Mouse (Mus musculus) limb, embryonic 14.5 days (tissue): ENCODE measurements around the gene Tmem131. TPM values are rescaled to one million over a fixed set of nuclear protein-coding genes. Genes with fewer than 3 reads are reported as not detected.

ENCODE experiments used
- ATAC-seq: fragments of 200-750 bp; cut with Nextera tagmentation; 2 replicates; pipeline ENCODE4 v1.8.0; 2017; ENCODE audit warnings: low read depth, moderate number of reproducible peaks, moderate TSS enrichment; ENCODE audit not compliant: low FRiP score
- DNase-seq: peaks from one replicate; pipeline ENCODE4 v3.0.0-alpha.2; 2015; ENCODE audit warnings: low spot score
- H3K27ac ChIP-seq: fragments of 300-500 bp; sonication (generic); replicated peaks from 2 replicates; pipeline ENCODE4 v1.5.1; 2014; ENCODE audit warnings: low read depth, mild to moderate bottlenecking, low read length, moderate library complexity, mixed read lengths
- H3K27me3 ChIP-seq: fragments of 300-500 bp; sonication (generic); 2 replicates; pipeline ENCODE4 v1.6.1; 2014; ENCODE audit warnings: low read length, mixed read lengths; ENCODE audit not compliant: control insufficient read depth, insufficient read depth
- H3K36me3 ChIP-seq: fragments of 300-500 bp; sonication (generic); 2 replicates; pipeline ENCODE4 v1.6.1; 2014; ENCODE audit warnings: mild to moderate bottlenecking, low read length, moderate library complexity, mixed read lengths; ENCODE audit not compliant: control insufficient read depth, insufficient read depth
- H3K4me1 ChIP-seq: fragments of 300-500 bp; sonication (generic); 2 replicates; pipeline ENCODE4 v1.6.1; 2014; ENCODE audit warnings: antibody characterized with exemption, low read length, mixed read lengths; ENCODE audit not compliant: control insufficient read depth, insufficient read depth
- H3K4me2 ChIP-seq: fragments of 300-500 bp; sonication (generic); replicated peaks from 2 replicates; pipeline ENCODE4 v1.6.1; 2014; ENCODE audit warnings: low read depth, mild to moderate bottlenecking, low read length, moderate library complexity; ENCODE audit not compliant: severe bottlenecking
- H3K4me3 ChIP-seq: fragments of 300-500 bp; sonication (generic); replicated peaks from 2 replicates; pipeline ENCODE4 v1.5.1; 2014; ENCODE audit warnings: low read length
- H3K9ac ChIP-seq: fragments of 300-500 bp; sonication (generic); 2 replicates; pipeline ENCODE4 v1.6.1; 2014; ENCODE audit warnings: mild to moderate bottlenecking, low read depth, low read length, moderate library complexity; ENCODE audit not compliant: severe bottlenecking
- H3K9me3 ChIP-seq: fragments of 300-500 bp; sonication (generic); 2 replicates; pipeline ENCODE4 v1.6.1; 2016; ENCODE audit warnings: low read length; ENCODE audit not compliant: control insufficient read depth
- POLR2A ChIP-seq: fragments of 200-500 bp; IDR thresholded peaks from 2 replicates; pipeline ENCODE4 v1.8.0; 2012; ENCODE audit warnings: inconsistent platforms, mild to moderate bottlenecking, moderate library complexity, borderline replicate concordance; ENCODE audit not compliant: insufficient read depth, insufficient read length; ENCODE audit errors: extremely low read depth
- WGBS: fragments of 180-500 bp; shearing (Covaris S2); extraction: QIAGEN DNeasy Blood & Tissue Kit; methylation state at CpG from one replicate; pipeline ENCODE4 v1.1.7; 2014; 5-methylcytosine and 5-hydroxymethylcytosine counted together
- polyA plus RNA-seq, 2 experiments: library from polyadenylated mRNA; depleted of rRNA in 1 of 2; stranded (reverse) in 1 of 2; unstranded in 1 of 2; fragments of >200 nt; fragmentation: Nextera tagmentation in 1 of 2; extraction: Ambion mirVana in 1 of 2; gene quantifications; 2 replicates each; pipeline versions ENCODE4 v1.2.1 to v1.2.3; 2012 to 2014

Tmem131 gene
- polyA plus RNA-seq (2012; rRNA removed) (42.3 and 45.5 TPM in 2 replicates), polyA plus RNA-seq (2014; fragmentation: Nextera tagmentation; extraction: Ambion mirVana) (22.5 and 23.1 TPM in 2 replicates)

- Histone ChIP-seq H3K36me3 (no peaks in the 10 kb centered on the region), H3K4me2 (no peak within 1 kb of the TSS), H3K4me3 (no peak within 1 kb of the TSS), H3K27me3 (no peaks in the 10 kb centered on the region), H3K9ac (no peak within 1 kb of the TSS), H3K4me1 (no peaks in the 10 kb centered on the region), H3K9me3 (no peaks in the 10 kb centered on the region), H3K27ac (no peak within 1 kb of the TSS)
- DNase-seq (no peak), ATAC-seq (no peak)
- WGBS, result 76% methylated on average over 5 of the region's 5 CpGs
- no peak for TF ChIP-seq POLR2A
Observed at GRCm38 (mm10) chr1:36943653-36944052, at the start of gene Tmem131. Gene Tmem131 (minus strand): TSS chr1:36943666.

- H3K9me3 ChIP-seq, result no peaks in the 10 kb centered on the region
- peaks cover 3% of the 10 kb centered on the region; the same call in 1 of the 2 replicates for H3K4me1 ChIP-seq
- H3K27ac ChIP-seq, result no peak overlapping the region
- ATAC-seq (no peak), DNase-seq (no peak)
- TF ChIP-seq POLR2A, result no peak
- H3K9ac ChIP-seq, result no peak overlapping the region
- no peak overlapping the region for H3K4me2 ChIP-seq
- 63% methylated on average over 6 of the region's 6 CpGs for WGBS
- no peaks in the 10 kb centered on the region for H3K36me3 ChIP-seq
- no peak overlapping the region for H3K4me3 ChIP-seq
- no peaks in the 10 kb centered on the region for H3K27me3 ChIP-seq
Observed at GRCm38 (mm10) chr1:36988561-36988960, 45.1 kb upstream of the Tmem131 start.

DNA sequence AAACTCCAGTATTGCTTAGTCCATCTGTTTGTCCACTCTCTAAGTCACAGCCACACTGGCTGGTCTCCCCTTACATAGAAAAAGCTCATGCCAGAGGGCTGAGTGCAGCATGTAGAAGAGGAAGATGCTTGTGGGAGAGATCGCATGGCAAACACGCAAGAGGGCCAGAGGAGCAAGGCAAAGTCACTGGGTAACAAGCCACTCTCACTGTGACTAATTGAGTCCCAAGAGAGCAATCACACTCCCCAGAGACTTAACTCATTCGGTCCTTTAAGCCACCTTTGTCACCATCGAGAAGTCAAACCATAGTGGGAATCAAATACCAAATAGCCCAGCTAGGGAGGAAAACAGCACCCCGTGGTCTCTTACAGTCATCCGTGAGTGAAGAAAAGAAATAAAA, 44.7 kb upstream of the Tmem131 start:
- no peaks in the 10 kb centered on the region for H3K36me3 ChIP-seq
- WGBS, result 82% methylated on average over 6 of the region's 6 CpGs
- ATAC-seq (no peak), DNase-seq (no peak)
- no peak overlapping the region for H3K4me2 ChIP-seq
- H3K9ac ChIP-seq, result no peak overlapping the region
- no peak overlapping the region for H3K27ac ChIP-seq
- H3K27me3 ChIP-seq, result no peaks in the 10 kb centered on the region
- H3K4me3 ChIP-seq, result no peak overlapping the region
- no peaks in the 10 kb centered on the region for H3K9me3 ChIP-seq
- no peak for TF ChIP-seq POLR2A
- H3K4me1 ChIP-seq, result peaks cover 3% of the 10 kb centered on the region; the same call in 1 of the 2 replicates

- Histone ChIP-seq H3K27me3 (no peaks in the 10 kb centered on the region), H3K4me1 (peaks cover 3% of the 10 kb centered on the region; the same call in 1 of the 2 replicates), H3K27ac (no peak overlapping the region), H3K4me3 (no peak overlapping the region), H3K36me3 (no peaks in the 10 kb centered on the region), H3K4me2 (no peak overlapping the region), H3K9me3 (no peaks in the 10 kb centered on the region), H3K9ac (no peak overlapping the region)
- 79% methylated on average over 10 of the region's 10 CpGs for WGBS
- TF ChIP-seq POLR2A, result no peak
- no peak for DNase-seq
- no peak for ATAC-seq
Observed at GRCm38 (mm10) chr1:36987172-36988148, 44.0 kb upstream of the Tmem131 start.

DNA sequence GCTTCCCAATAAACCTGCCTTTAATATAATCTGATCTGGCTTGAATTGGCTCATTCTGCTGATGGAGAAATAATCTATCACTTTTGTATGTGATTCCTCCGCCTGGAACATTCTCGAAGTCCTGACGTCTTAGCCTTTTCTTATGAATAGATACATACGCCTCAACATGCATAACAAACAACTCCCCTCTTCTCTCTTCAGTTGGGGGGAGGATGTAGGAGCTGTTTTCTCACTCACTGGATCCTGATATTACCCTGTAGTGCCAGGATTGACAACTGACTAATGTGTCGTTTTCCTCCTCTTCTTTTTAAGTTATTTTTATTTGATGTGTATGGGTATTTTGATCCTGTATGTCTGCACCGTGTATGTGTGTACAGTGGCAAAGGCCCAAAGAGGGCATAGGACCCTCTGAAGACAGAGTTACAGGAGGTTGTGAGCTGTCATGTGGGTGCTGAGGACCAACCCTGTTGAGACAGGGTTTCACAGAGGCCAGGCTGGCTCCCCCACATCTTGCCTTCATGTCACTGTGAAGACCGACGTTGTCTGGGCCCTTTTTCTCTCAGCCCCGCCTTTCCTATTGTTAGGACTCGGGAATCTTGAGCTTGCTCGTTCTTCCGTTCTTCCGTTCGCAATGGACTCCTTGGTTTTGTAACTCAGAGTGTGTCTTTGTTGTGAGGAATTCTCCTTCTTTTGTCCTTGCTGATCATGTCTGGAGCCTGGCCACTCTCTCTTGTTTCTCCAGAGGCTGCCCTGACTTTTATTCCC, 43.1 kb upstream of the Tmem131 start:
- no peaks in the 10 kb centered on the region for H3K36me3 ChIP-seq
- H3K27me3 ChIP-seq, result no peaks in the 10 kb centered on the region
- 78% methylated on average over 14 of the region's 14 CpGs for WGBS
- peaks cover 3% of the 10 kb centered on the region; the same call in 1 of the 2 replicates for H3K4me1 ChIP-seq
- H3K4me2 ChIP-seq, result no peak overlapping the region
- H3K4me3 ChIP-seq, result no peak overlapping the region
- H3K9me3 ChIP-seq, result no peaks in the 10 kb centered on the region
- TF ChIP-seq POLR2A, result no peak
- H3K9ac ChIP-seq, result no peak overlapping the region
- ATAC-seq (no peak), DNase-seq (no peak)
- H3K27ac ChIP-seq, result no peak overlapping the region
